Mouse (Mus musculus) cerebellum, adult 2 months (tissue): ENCODE data around the gene Afmid. TPM values are rescaled to one million over a fixed set of nuclear protein-coding genes. Genes with fewer than 3 reads are reported as not detected.

ENCODE experiments used
- DNase-seq, 2 experiments: peaks; one replicate each; pipeline ENCODE4 v3.0.0; 2021
- H3K27ac ChIP-seq: fragments of 200-500 bp; 2 replicates; pipeline ENCODE4 v1.5.1; 2012; ENCODE audit warnings: low read length, control low read depth, inconsistent platforms; ENCODE audit not compliant: insufficient read depth
- H3K27me3 ChIP-seq: fragments of 200-500 bp; 2 replicates; pipeline ENCODE4 v1.6.1; 2012; ENCODE audit warnings: inconsistent platforms, mild to moderate bottlenecking, low read length, moderate library complexity; ENCODE audit not compliant: control insufficient read depth, insufficient read depth
- H3K4me1 ChIP-seq: fragments of 200-500 bp; 2 replicates; pipeline ENCODE4 v1.6.1; 2011; ENCODE audit warnings: low read length; ENCODE audit not compliant: control insufficient read depth, insufficient read depth
- H3K4me3 ChIP-seq: fragments of 200-500 bp; replicated peaks from 2 replicates; pipeline ENCODE3; 2011; ENCODE audit warnings: mild to moderate bottlenecking, low read depth, low read length, control low read depth; ENCODE audit not compliant: insufficient read depth
- CTCF ChIP-seq: fragments of 200-500 bp; IDR thresholded peaks from 2 replicates; pipeline ENCODE4 v1.5.1; 2011; ENCODE audit warnings: low read depth, mild to moderate bottlenecking, control low read depth, low read length, moderate library complexity, borderline replicate concordance; ENCODE audit not compliant: insufficient read depth
- POLR2A ChIP-seq: fragments of 200-500 bp; IDR thresholded peaks from 2 replicates; pipeline ENCODE4 v1.6.1; 2011; ENCODE audit warnings: low read length, control low read depth, borderline replicate concordance; ENCODE audit not compliant: insufficient read depth
- WGBS: fragments of 180-500 bp; shearing (Covaris S2); methylation state at CpG from one replicate; pipeline ENCODE4 v1.1.7; 2018; 5-methylcytosine and 5-hydroxymethylcytosine counted together
- polyA plus RNA-seq: library from polyadenylated mRNA; depleted of rRNA; stranded (reverse); fragments of >200 nt; gene quantifications from 2 replicates; pipeline ENCODE4 v1.2.3, GENCODE M21; 2012

Gene Afmid
- polyA plus RNA-seq, 1 experiment, result 3.8 TPM

DNA sequence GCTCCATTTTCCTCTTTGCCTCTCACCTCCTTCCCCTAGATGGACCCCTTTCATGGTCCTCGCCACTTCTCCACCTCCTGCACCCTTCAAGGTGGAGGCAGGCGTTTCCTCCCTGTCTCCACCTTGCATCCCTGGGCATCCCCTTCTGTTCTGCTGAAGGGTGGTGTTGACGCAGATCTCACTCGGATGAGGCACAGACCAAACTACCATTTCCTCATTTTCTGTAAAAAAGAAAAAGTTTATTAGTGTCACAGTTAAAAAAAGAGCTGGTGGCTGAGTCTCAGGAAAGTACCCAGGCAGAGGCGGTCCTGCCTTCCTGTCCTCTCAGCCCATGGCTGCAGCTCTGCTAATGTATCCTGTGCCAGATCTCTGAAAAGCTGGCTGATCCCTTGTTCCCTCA, 26.6 kb upstream of the Afmid start:
- WGBS, result 74% methylated on average over 5 of the region's 5 CpGs
- TF ChIP-seq POLR2A, result no peak
- TF ChIP-seq CTCF, result no peak

DNA sequence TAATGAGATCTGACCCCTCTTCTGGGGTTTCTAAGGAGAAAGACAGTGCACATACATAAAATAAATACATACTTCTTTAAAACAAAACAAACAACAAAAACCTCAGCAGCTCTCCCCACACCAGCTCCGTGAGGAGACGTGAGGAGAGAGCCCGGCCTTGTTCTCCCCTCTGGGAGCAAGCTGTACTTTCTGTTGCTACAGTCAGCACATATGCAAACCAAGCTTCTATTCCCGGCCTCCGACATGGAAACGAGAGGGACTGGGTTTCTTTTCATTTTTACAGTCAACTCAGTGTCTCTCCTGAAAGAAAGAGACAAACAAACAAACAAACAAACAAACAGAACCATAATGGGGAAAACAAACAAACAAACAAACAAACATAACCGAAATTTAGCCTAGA, 25.7 kb upstream of the Afmid start:
- Histone ChIP-seq H3K27me3 (no peaks in the 10 kb centered on the region; the same call in 1 of the 2 replicates), H3K4me1 (no peaks in the 10 kb centered on the region), H3K4me3 (no peak overlapping the region), H3K27ac (no peak overlapping the region)
- WGBS, result 87% methylated on average over 7 of the region's 7 CpGs
- no peak for TF ChIP-seq CTCF
- TF ChIP-seq POLR2A, result no peak
- no peak for DNase-seq

More for the DNA sequence above, 26.6 kb upstream of the Afmid start:
- Histone ChIP-seq H3K27ac (no peak overlapping the region), H3K4me1 (no peaks in the 10 kb centered on the region), H3K27me3 (no peaks in the 10 kb centered on the region; the same call in 1 of the 2 replicates), H3K4me3 (no peak overlapping the region)
- DNase-seq, result no peak

DNA sequence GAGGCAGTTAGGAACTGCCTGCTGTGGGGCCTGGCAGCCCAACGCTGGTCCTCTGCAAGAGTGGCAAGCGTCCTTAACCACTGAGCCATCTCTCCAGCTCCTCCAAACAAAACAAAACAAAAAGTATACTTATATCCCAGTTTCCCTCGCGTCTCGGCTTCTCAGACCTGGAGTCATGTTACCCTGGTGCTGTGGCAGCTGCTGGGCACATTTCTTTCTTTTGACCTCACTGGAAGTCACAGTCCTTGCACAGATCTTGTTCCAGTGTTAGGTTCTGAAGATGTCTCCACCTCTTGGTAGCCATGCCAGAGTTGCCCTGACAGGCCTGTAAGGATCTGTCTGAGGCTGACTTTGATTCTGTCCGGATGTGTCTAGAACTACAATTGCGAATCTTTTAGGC, 24.1 kb upstream of the Afmid start:
- DNase-seq, result no peak
- no peak for TF ChIP-seq POLR2A
- TF ChIP-seq CTCF, result no peak
- 78% methylated on average over 7 of the region's 7 CpGs for WGBS

DNA sequence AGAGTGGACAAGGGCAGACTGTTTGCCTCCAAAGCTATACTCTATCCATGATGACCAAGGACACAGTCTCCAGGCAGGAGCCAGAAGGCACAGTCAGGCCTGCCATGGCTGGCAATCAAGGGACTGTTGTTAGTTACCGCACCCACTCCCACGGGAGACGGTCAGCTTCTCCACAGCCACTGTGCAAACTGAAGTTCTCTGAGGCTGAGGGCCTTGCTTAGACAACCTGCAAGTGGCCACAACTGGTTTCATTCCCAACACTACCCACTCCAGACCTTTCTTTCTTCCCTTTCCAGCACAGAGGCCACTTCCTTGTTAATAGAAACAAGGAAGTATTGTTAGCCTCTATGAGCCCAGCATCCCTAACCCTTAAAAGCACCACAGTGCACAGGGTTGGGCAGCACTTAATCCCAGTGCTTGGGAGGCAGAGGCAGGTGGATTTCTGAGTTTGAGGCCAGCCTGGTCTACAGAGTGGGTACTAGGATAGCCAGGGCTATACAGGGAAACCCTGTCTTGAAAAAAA, 22.5 kb upstream of the Afmid start:
- Histone ChIP-seq H3K27me3 (no peaks in the 10 kb centered on the region), H3K4me3 (no peak overlapping the region), H3K4me1 (no peaks in the 10 kb centered on the region), H3K27ac (no peak overlapping the region)
- WGBS, result 83% methylated on average over 3 of the region's 3 CpGs
- DNase-seq, result no peak
- no peak for TF ChIP-seq CTCF
- TF ChIP-seq POLR2A, result no peak

More for the DNA sequence above, 24.1 kb upstream of the Afmid start:
- H3K4me3 ChIP-seq, result no peak overlapping the region
- H3K27ac ChIP-seq, result no peak overlapping the region
- no peaks in the 10 kb centered on the region; the same call in 1 of the 2 replicates for H3K27me3 ChIP-seq
- H3K4me1 ChIP-seq, result no peaks in the 10 kb centered on the region

DNA sequence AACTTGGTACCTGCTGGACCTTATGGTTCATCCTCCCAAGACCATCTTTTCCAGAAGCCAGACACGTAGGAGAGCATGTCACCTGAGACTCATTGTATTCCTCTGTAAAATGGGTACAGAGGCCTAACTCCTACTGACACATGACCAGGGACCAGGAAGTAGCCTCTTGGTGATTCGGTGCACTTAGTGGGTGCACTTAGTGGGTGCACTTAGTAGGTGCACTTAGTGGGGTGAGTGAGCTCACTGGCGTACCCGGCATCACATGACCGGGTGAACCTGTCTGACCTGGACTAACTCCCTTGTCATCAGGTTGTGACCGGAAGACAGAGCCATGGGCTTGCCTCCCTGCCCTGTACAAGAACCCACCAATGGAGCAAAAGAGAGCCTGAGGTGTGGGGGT, 18.9 kb upstream of the Afmid start:
- Histone ChIP-seq H3K27me3 (no peaks in the 10 kb centered on the region; the same call in 1 of the 2 replicates), H3K4me3 (no peak overlapping the region), H3K4me1 (peaks cover 6% of the 10 kb centered on the region; the same call in 1 of the 2 replicates), H3K27ac (no peak overlapping the region)
- no peak for TF ChIP-seq POLR2A
- no peak for DNase-seq
- WGBS, result 94% methylated on average over 6 of the region's 6 CpGs

DNA sequence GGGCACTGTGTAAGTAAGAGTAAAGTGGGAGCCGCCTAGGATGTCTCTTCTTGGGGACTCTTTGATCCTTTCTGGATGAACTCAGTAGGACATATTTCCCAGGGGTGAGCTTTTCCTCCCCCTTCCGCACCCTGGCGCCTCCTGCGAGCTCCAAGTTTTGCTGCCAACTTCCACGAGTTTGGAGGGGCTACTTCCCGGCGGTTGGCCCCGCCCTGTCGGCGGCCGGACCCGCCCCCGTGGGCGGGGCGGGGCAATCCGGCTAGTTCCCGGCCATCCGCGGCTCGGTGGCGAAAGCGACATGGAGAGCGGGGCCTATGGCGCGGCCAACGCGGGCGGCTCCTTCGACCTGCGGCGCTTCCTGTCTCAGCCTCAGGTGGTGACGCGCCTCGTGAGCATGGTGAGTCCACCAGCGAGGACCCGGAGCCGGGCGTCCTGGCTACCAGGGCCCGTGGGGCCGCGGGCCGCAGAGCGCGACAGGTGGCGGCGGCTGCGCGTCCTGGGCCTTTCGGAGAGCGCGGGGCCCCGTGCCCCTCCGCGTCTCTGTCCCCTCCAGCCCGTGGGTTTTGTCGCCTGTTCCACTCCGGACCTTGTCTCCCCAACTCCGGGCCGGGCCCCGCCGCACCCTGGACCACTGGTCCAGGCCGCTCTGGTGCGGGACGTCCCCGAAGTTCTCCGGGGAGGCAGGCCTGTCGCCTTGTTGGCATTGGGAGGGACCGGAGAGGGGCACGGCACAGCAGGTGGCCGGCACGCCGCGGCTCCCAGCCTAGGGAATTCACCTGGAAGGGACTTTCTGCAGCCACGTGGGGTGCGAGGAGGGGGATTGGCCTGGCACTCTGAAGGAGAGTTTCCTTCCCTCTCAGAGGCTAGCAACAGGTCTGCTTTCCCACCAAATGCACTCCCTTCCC, 16.1 kb upstream of the Afmid start, which contains the start of the genes Gm20708 and Syngr2:
TSS of gene Gm20708 (plus strand) at position 262 of the 905 bp plus-strand sequence.
TSS of gene Syngr2 (plus strand) at position 262 of the 905 bp plus-strand sequence.
- peak in 1 of 2 experiments; percentile 34 for DNase-seq
- H3K27ac ChIP-seq, result no peak within 1 kb of the TSS
- H3K27me3 ChIP-seq, result no peaks in the 10 kb centered on the region; the same call in 1 of the 2 replicates
- peak within 1 kb of the TSS; percentile 52 for H3K4me3 ChIP-seq
- WGBS, result under 1% methylated on average over 68 of the region's 75 CpGs
- TF ChIP-seq CTCF (no peak), POLR2A (no peak)
- H3K4me1 ChIP-seq, result peaks cover 8% of the 10 kb centered on the region

DNA sequence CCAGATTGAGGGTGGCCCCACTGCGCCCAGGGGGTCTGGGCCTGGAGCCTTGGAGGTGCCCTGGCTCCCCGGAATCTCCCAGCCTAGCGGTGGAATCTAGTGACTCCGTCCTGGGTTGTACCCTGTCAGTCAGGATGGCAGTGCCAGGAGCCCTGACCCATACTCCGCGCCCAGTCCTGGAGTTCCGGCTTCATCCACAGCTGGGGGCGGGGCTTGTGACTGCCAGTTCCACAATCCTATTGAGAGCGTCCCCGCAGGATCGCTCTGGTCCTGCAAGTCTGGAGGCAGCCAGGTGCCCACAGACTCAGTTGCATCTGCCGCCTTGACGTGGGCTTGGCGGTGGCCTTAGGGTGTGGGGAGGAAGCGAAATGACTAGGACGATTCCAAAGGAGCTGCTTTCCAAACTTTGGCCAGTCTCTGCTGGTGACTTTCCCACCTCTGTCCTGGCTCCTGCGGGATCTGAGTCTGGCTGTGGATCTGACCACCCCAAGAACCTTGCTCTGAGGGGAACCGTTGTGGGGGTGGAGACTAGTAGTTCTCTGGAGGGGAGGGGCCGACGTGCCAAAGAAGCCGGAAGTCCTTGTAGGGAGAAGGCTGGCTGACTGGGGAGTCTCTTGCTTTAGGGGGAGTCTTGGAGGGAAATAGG, 15.2 kb upstream of the Afmid start:
- TF ChIP-seq CTCF, result peak; percentile 31; the same call in 1 of the 2 replicates
- TF ChIP-seq POLR2A, result no peak
- H3K4me3 ChIP-seq, result peak overlapping the region; percentile 52

DNA sequence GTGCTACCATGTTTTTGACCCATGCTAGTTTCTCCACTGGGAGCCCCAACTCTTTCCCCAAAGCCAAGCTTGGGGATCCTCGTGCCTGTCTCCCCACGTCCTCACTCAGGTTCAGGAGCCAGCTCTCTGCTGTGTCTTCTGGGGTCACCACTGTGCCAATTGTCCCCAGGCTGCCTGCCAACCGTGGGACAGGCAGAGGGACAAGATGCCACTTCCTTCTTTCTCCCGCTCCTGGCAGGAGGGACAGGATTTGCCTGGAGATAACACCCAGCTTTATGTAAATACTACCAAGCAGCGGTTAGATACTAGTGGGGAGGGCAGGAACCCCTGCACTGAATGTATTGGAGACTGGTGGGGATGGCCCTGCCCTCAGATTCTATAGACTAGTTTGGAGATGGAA, 11.9 kb upstream of the Afmid start:
- DNase-seq, result no peak
- WGBS, result 22% methylated on average over 5 of the region's 5 CpGs
- TF ChIP-seq CTCF, result no peak
- TF ChIP-seq POLR2A, result no peak
- H3K4me3 ChIP-seq, result no peak overlapping the region
- no peaks in the 10 kb centered on the region; the same call in 1 of the 2 replicates for H3K27me3 ChIP-seq
- H3K27ac ChIP-seq, result no peak overlapping the region
- peaks cover 11% of the 10 kb centered on the region for H3K4me1 ChIP-seq

More for the DNA sequence above, 15.2 kb upstream of the Afmid start:
- no peak overlapping the region for H3K27ac ChIP-seq
- DNase-seq, result peak; percentile 42 to 47
- H3K4me1 ChIP-seq, result peaks cover 8% of the 10 kb centered on the region
- no peaks in the 10 kb centered on the region; the same call in 1 of the 2 replicates for H3K27me3 ChIP-seq
- 1% methylated on average over 21 of the region's 21 CpGs for WGBS
